Mouse (Mus musculus) ES-Bruce4 (cell line): Measurements from ENCODE around the gene M6pr.

Experiments used
- CTCF ChIP-seq: IDR thresholded peaks from one replicate; pipeline ENCODE4 v1.8.1; 2011; ENCODE audit warnings: low read depth, low read length
- EP300 ChIP-seq: IDR thresholded peaks from 2 replicates; pipeline ENCODE4 v1.6.1; 2011; ENCODE audit warnings: low read depth, low read length; ENCODE audit not compliant: insufficient read depth
- POLR2A ChIP-seq: IDR thresholded peaks from one replicate; pipeline ENCODE4 v1.8.1; 2011; ENCODE audit warnings: low read length; ENCODE audit not compliant: insufficient read depth

GRCm38 (mm10) chr6:122344386-122345116 is 36.0 kb downstream of the M6pr start:
- TF ChIP-seq CTCF: no peak
- TF ChIP-seq POLR2A: no peak
- TF ChIP-seq EP300: peak; percentile 81
